Mouse (Mus musculus): ENCODE measurements around the gene Lrrc25.

Lrrc25 gene

GRCm38 (mm10) chr8:70616645-70617044 is 690 bp downstream of the Lrrc25 start:
- DNase-seq: no peak

GRCm38 (mm10) chr8:70617985-70618384 is 2.0 kb downstream of the Lrrc25 start:
- DNase-seq: no peak

DNA sequence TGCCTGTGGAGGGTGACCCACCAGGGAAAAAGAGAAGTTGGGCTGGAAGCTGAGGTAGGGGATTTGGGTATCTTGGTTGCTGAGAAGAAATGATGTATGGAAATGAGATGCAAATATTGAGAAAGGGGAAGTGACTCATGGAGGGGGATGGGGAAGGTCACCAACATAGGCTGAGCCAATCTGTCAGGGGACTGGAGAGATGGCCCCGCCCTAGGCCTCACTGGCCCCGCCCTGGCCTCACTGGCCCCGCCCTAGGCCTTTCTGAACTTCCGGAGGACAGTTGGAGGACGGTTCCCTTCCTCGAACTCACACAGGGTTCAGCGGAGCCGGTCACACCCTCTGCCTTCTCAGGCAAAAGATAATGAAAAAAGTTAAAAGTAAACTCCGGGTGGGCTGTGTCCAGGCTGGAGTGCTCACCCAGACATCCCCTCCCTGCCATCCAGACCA is 3.0 kb downstream of the Lrrc25 start:
- no peak for DNase-seq

DNA sequence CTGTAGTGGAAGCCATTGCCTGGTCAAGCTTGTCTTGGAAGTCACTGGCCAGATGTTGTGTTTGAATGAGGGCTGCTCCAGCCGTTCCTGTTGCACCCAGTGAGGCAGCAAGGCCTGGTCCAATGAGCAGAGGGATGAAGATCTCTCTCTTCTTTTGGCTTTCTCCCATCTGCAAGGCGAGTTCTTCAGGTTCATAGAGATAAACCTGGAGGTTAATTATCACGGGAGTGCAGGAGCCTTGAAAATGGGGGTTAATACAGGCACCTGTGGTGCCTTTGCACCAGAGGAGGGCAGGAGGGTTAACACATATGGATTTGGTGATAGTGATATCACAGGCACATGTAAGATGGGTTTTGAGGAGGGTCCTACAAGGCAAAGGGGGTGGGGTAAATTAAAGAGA is 6.3 kb downstream of the Lrrc25 start:
- no peak for DNase-seq

GRCm38 (mm10) chr8:70625104-70625503 is 9.1 kb downstream of the Lrrc25 start:
- DNase-seq: peak; percentile 37 to 48

DNA sequence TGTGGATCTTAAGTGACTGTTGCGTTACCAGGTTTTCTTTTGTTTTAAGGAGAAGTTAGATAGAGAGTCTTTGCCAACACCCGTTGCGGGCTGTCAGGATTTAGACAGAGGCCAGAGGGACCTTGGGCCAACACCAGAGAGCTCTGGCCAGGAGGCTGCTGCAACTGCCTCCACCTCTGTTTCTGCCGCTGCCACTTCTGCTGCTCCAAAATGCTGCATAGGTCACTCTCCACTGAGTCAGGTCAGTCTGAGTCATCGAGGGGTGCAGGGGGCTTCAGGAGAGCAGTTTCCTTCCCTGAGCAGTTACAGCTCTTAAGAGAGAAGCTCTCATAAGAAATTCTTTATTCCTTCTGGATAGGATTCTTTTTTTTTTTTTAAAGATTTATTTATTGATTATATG is 11.1 kb downstream of the Lrrc25 start:
- no peak for DNase-seq

- DNase-seq: no peak
These were observed 13.1 kb downstream of the Lrrc25 start for GRCm38 (mm10) chr8:70628986-70629490.

DNA sequence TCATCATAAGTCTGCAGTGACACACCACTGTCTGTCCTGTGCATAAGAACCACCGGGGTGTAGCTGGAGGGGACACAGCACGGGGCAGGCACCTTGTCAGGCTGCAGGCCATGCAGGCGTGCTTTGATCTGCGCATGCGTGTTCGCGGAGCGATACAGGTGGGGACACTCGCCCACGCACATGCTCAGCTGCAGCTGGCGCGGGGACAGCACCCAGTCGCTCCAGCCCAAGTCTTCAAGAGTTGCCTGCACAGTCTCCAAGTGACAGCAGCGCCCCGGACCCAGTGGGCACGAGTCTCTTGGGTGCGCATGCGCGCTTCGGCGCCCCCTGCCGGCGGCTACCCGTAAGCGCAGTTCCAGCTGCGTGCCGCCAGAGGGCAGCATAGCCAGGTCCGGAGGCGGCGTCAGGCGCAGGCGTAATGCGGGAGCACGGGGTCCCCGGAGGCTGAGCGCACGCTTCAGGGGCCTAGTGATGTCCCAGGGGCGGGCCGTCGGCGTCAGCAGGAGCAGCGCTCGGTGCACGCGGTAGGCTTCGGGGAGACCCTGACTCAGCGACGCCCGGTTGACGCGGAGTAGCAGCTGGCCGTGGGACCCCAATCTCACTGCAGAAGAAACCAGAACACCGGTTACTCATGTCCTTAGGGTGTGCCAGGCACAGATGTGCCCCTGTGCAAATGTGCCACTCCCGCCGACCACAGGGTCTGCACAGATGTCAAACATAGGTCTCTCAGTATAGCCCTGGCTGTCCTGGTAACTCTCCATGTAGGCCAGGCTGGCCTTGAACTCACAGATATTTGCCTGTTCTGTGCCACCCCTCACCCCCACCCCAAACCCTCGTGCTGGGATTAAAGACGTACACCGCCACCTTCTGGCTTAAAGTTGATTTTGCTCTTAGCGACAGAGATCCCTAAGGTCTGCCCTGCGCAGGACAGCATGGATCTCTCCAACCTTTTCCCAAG is 13.9 kb downstream of the Lrrc25 start:
- peak; percentile 82 to 96 for DNase-seq

DNA sequence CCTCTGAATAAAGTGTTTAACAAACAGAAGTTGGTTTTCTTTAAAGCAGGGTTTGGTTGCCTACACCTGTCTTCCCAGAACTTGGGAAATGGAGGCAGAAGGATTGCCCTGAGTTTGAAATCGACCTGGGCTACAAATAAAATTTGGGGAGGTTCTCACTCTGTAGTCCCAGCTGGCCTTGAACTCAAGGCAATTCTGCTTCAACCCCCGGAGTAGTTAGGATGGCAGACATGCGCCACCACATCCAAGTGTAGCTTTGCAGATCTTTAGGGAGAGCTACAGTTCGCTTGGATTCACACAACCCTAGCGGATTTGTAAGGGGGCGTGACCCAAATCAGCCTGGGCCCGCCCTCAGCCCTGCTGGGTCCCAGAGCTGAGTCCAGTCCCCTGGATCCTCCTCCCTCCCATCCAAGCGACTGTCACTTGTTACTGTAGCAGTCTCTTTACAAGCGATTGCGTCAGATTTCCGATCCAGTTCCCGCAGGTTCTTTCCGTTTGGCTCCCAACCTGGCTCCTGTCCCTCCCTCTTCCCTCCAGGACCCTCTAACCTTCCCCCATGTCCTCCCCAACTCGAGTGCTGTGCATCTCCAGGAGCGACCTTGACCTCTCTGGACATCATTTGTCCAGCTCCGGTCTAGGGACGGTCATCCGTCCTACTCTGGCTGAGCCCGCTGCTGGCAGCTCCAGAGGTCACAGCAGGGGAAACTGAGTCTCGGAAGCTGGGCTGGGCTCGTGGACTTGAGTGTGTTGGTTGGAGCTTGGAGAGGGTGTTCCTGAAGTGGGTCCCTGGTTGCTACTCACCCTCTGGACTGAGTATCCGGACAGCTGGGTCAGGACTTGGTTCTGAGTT is 14.8 kb downstream of the Lrrc25 start:
- peak in 1 of 2 experiments; percentile 22 for DNase-seq

DNA sequence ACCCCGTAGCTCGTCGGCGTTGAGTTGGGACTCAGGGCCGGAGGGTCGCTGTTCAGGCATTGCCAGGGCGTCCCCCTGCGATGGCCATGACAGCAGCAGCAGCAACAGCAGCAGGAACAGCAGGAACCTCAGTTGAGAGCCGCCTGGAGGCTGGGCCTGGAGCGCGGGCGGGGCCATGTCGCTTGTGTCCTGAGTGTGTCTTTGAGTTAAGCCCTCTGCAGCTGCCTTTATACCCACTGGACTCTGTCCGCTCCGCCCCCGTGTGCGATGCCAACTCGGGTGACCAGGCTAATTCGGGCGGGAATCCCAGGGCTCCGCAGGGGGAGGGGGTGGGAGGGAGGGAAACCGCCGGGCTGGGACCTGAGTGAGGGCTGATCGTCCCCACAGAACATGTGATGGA is 15.5 kb downstream of the Lrrc25 start:
- DNase-seq: peak in 1 of 2 experiments; percentile 19

DNA sequence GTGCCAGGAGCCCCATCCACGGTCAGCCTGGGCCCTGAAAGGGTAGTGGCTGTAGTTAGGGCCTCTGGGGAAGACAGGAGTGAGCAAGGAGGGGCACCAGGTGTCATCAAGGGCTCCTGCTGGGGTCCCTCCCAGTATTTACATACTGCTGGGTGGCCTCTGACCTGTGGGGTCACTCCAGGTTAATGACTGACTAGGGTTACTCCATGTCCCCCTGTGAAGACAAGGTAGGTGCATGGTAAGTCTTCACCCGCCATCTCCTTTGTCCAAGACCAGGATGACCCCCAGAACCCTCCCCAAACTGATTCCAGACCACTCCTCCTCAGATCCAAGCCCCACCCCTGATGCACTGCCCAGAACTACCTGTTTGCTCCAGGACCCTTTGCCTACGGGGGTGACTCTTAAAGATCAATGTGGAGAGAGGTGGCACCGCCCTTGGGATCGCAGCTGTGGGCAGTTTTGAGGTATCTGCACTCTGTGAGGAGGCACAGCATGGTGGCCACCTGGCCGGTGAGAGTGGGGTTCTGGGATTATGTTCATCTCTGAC is 16.5 kb downstream of the Lrrc25 start, which contains the start of gene Gdf15:
Gdf15 (minus strand) TSS at position 111 of the 547 bp plus-strand sequence.
- no peak for DNase-seq

DNA sequence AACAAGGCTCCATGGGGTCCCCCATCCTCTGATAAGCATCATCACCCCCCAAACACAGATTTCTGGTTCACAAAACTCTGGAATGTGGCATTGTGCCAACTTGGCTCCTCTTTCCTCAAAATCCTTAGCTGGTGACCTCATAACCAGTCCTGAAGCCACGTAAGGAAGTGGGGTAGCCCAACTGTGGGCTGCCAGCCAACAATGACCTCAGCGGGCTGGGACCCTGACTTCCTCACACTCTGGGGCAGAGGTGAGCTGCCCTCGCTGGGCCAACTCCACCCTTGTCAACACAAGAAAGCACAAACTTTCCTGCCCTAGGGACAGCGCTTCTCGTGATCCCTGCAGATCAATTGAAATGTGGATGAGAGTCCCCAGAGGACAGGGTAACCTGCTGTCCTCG is 18.1 kb downstream of the Lrrc25 start:
- DNase-seq: no peak

GRCm38 (mm10) chr8:70635527-70635926 is 19.6 kb downstream of the Lrrc25 start:
- no peak for DNase-seq

DNA sequence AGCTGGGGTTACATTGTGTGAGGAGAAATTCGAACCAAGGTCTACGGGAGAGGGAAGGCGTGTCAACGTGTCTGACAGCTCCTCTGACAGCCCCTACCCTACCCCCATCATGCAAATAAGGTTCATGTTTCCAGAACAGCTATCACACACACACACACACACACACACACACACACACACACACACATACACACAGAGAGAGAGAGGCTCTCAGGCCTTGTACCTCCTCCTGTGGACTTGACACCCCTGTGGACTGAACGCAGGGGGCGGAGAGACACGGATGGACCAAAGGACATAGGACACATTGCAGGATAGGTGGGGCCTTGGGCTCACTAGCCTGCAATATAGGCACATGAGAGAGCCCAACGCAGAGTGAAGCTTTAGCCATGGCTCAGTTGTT is 20.9 kb downstream of the Lrrc25 start:
- DNase-seq: no peak

DNA sequence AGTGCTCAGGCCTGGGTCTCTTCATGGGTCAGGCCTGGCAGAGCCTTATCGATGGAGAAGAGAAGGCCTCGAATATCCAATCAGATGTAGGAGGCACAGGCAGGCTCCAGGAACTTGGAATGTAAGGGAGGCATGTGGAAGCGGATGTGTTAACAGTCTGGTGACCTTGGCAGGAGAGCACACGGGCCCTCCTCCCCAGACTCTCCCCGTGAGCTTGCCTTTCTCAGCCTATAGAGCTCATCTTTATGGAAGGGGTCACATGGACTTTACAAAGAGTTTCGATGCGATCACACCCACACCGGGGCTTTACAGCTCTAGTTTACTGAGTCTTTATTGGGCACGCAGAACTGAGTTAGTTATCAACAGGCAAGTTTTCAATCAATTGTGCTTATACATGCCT is 22.8 kb downstream of the Lrrc25 start:
- DNase-seq: no peak

GRCm38 (mm10) chr8:70643019-70643418 is 27.1 kb downstream of the Lrrc25 start:
- DNase-seq: no peak

- no peak for DNase-seq
These were observed 28.1 kb downstream of the Lrrc25 start for GRCm38 (mm10) chr8:70644065-70644464.

DNA sequence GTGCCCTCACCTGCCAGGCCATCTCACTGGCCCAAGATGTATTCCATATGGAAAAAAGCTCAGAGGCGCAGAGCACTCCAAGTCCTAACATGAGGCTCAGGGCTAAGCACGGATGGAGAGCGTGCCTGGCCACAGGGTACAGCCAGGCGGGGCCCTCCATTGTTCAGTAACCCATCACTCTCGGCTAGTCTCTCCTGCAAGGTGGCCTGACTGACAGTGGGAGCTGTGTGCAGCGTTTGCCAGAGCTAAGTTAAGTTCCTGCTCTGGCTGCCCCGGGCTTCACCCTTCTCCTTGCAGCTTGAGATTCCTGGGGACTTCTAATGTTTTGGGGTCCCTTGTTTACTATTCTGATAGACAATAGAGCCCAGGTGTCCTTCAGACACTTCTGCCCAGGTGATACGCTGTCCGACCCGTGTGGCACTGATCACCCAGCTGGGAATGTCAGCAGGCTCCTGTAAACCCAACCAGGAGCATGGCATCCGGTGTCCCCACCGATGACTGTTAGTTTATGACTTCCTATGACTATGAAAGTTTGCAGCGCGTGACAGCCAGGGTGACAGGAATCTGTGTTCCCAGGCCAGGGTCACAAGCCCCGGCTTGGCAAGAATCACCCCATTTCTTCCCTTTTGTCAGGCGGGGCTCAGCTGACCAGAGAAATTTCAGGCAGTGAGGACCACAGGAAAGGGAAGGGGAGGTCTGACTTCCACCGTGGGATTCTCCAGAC is 29.7 kb downstream of the Lrrc25 start:
- no peak for DNase-seq

GRCm38 (mm10) chr8:70646369-70646768 is 30.4 kb downstream of the Lrrc25 start:
- DNase-seq: no peak

DNA sequence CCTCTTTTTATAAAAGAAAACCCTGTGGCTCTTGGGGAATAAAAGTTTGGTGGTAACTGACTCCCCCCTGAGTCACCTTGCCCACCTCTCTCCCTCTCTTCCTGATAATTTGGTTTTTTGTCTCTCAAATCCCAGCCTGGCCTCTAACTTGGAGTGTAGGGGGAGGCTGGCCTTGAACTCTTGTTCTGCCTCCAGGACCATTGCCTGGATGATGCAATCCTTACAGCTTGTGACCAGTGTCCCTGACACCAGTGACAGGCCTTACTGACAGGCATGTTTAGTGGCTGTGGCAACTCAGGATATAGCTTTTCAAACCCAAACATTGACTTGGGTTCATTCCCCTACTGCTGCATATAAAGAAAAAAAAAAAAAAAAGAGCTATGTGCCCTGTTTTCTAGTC is 30.8 kb downstream of the Lrrc25 start:
- no peak for DNase-seq

- DNase-seq: no peak
These were observed 31.6 kb downstream of the Lrrc25 start for GRCm38 (mm10) chr8:70647343-70648163.

DNA sequence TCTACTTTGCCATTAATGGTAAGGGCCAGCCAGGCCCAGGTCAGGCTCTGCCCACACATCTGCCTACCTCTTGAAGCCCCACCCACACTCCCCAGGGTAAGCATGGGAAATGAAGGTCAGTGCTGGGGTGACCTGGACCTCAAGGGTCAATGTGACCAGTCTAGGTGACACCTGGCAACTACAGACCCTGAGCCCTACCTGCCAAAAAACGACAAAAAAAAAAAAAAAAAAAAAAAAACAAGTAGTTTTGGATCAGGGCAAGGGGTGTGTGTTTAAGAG is 32.1 kb downstream of the Lrrc25 start:
- DNase-seq: no peak

Data from cerebellum, adult 18-20 months (tissue).